Mouse (Mus musculus): Measurements from ENCODE around the gene Lnx2. TPM values are rescaled to one million over a fixed set of nuclear protein-coding genes. Genes with fewer than 3 reads are reported as not detected.
A peak's percentile ranks its signal among the peaks of the same experiment; 100 is the strongest.

Lnx2 gene
- polyA plus RNA-seq, 1 experiment from 2014 or later, result 9.3 TPM

DNA sequence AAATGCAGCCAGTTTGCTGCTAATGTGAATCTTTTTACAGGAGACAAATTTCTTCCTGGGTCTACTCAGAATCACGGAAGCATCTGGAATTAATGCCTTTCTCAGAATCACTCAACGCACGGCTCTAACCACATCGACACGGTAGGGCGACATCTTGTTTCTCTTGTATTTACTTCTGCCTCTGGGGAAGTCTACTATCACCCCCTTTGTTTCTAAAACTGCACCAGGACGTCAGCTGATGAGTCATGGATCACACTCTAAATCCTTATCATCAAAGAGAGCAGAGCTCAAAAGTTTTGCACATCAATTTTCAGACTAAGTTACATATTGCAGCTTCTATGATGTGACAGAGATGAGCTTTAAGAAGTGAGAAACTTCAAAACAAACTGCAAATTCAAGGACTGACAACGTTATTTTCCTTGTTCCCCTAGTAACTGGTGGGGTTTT is 13.1 kb downstream of the Lnx2 start:
- WGBS, result 44% methylated on average over 8 of the region's 8 CpGs
- DNase-seq (ENCODE audit: low spot score) (no peak), ATAC-seq (ENCODE audit: low FRiP score, low TSS enrichment) (no peak)

DNA sequence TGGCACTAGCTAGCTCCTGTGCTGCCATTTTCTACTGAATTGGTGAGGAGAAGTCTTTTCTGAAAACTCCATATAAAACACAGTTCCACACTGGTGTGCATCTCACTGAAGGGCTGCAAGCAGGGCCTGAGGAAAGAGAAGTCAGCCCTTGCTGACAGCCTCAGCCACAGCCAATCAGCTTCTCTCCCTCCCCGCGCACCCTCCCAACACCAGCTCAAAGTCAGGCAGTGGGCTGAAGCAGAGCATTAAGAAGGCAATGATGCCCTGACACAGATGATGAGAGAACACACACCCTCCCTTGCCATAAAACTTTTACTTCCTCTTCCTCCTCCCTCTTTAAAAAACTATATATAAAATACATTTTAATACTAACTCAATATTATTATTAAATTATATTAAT is 16.4 kb downstream of the Lnx2 start:
- 89% methylated on average over 2 of the region's 2 CpGs for WGBS
- no peak for DNase-seq (ENCODE audit: low spot score)
- TF ChIP-seq EP300 (optimal IDR thresholded peaks at IDR 0.05) (no peak), CTCF (IDR thresholded peaks at IDR 0.05; ENCODE audit: low read depth) (no peak)
- Histone ChIP-seq H3K27ac (replicated peaks) (no peak overlapping the region), H3K4me2 (replicated peaks; ENCODE audit: low read depth) (no peak overlapping the region), H3K4me3 (ENCODE audit: low read depth, low read length) (no peak overlapping the region), H3K9ac (ENCODE audit: low read length) (no peak overlapping the region), H3K27me3 (ENCODE audit: control insufficient read depth, insufficient read depth, low read length) (no peaks in the 10 kb centered on the region), H3K9me3 (ENCODE audit: control insufficient read depth, low read length) (no peaks in the 10 kb centered on the region), H3K36me3 (ENCODE audit: control insufficient read depth, insufficient read depth, low read length) (no peaks in the 10 kb centered on the region), H3K4me1 (replicated peaks; ENCODE audit: control insufficient read depth, insufficient read depth) (peaks cover 3% of the 10 kb centered on the region)
- ATAC-seq (ENCODE audit: low FRiP score, low TSS enrichment), result no peak

More for the DNA sequence above, 13.1 kb downstream of the Lnx2 start:
- no peaks in the 10 kb centered on the region for H3K36me3 ChIP-seq (ENCODE audit: control insufficient read depth, insufficient read depth, low read length)
- H3K4me1 ChIP-seq (replicated peaks; ENCODE audit: control insufficient read depth, insufficient read depth), result no peaks in the 10 kb centered on the region; the same call in 1 of the 2 replicates
- H3K4me3 ChIP-seq (ENCODE audit: low read depth, low read length), result no peak overlapping the region
- no peaks in the 10 kb centered on the region for H3K27me3 ChIP-seq (ENCODE audit: control insufficient read depth, insufficient read depth, low read length)
- no peak overlapping the region for H3K4me2 ChIP-seq (replicated peaks; ENCODE audit: low read depth)
- no peak for TF ChIP-seq CTCF (IDR thresholded peaks at IDR 0.05; ENCODE audit: low read depth)
- no peak for TF ChIP-seq EP300 (optimal IDR thresholded peaks at IDR 0.05)
- H3K9ac ChIP-seq (ENCODE audit: low read length), result no peak overlapping the region
- no peaks in the 10 kb centered on the region for H3K9me3 ChIP-seq (ENCODE audit: control insufficient read depth, low read length)
- no peak overlapping the region; the same call in 1 of the 2 replicates for H3K27ac ChIP-seq (replicated peaks)

DNA sequence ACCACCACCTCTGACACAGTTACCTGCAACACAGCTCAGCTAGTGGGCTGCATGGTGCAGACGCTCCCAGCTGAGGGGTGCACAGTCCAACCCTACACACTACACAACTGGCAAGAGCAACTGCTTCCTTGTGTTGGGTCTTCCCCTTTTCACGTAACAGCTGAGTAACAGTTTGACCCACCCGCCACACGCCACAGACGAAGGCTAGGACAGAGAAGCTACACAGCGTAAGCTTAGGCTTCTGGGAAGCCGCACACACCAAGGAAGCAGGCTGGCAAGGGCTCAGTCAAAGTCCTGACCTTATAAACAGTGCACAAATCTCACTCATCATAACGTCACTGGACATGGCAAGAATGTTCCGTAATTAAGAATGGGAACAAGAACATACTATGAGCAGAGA is 17.1 kb downstream of the Lnx2 start:
- WGBS, result 44% methylated on average over 9 of the region's 9 CpGs
- Histone ChIP-seq H3K27me3 (ENCODE audit: control insufficient read depth, insufficient read depth, low read length) (no peaks in the 10 kb centered on the region), H3K9ac (ENCODE audit: low read length) (no peak overlapping the region), H3K4me1 (replicated peaks; ENCODE audit: control insufficient read depth, insufficient read depth) (peaks cover 3% of the 10 kb centered on the region), H3K27ac (replicated peaks) (peak overlapping the region; percentile 56; the same call in 1 of the 2 replicates), H3K4me3 (ENCODE audit: low read depth, low read length) (no peak overlapping the region), H3K36me3 (ENCODE audit: control insufficient read depth, insufficient read depth, low read length) (no peaks in the 10 kb centered on the region), H3K9me3 (ENCODE audit: control insufficient read depth, low read length) (no peaks in the 10 kb centered on the region), H3K4me2 (replicated peaks; ENCODE audit: low read depth) (no peak overlapping the region)
- DNase-seq (ENCODE audit: low spot score) (peak; percentile 39), ATAC-seq (ENCODE audit: low FRiP score, low TSS enrichment) (peak; percentile 57)
- TF ChIP-seq CTCF (IDR thresholded peaks at IDR 0.05; ENCODE audit: low read depth) (no peak), EP300 (optimal IDR thresholded peaks at IDR 0.05) (no peak)

DNA sequence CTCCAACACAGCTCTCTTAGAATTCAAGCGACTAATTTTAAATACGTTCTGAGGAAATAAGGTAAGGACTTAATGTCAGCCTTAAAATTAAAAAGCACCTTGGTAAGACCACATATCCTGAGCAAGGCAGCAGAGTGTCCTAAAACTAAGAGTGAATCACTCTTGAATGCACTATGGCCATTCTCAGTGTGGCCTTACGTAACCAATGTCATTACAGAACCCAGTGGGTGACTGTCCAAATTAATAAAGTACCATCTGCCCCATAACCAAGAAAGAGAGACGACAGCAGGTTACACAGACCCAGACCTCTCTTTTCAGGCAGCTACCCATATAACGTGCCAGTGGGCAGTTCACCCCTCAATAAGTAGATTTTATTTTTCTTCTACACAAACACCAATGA is 17.7 kb downstream of the Lnx2 start:
- Histone ChIP-seq H3K4me1 (replicated peaks; ENCODE audit: control insufficient read depth, insufficient read depth) (peaks cover 7% of the 10 kb centered on the region), H3K36me3 (ENCODE audit: control insufficient read depth, insufficient read depth, low read length) (no peaks in the 10 kb centered on the region), H3K27ac (replicated peaks) (0 out of 2 replicates have a peak overlapping the region, but pooled peaks have one; percentile 14), H3K9ac (ENCODE audit: low read length) (no peak overlapping the region), H3K4me2 (replicated peaks; ENCODE audit: low read depth) (no peak overlapping the region), H3K4me3 (ENCODE audit: low read depth, low read length) (no peak overlapping the region), H3K9me3 (ENCODE audit: control insufficient read depth, low read length) (no peaks in the 10 kb centered on the region), H3K27me3 (ENCODE audit: control insufficient read depth, insufficient read depth, low read length) (no peaks in the 10 kb centered on the region)
- DNase-seq (ENCODE audit: low spot score) (no peak), ATAC-seq (ENCODE audit: low FRiP score, low TSS enrichment) (no peak)
- WGBS, result 85% methylated on average over 5 of the region's 5 CpGs
- TF ChIP-seq CTCF (IDR thresholded peaks at IDR 0.05; ENCODE audit: low read depth) (no peak), EP300 (optimal IDR thresholded peaks at IDR 0.05) (no peak)

DNA sequence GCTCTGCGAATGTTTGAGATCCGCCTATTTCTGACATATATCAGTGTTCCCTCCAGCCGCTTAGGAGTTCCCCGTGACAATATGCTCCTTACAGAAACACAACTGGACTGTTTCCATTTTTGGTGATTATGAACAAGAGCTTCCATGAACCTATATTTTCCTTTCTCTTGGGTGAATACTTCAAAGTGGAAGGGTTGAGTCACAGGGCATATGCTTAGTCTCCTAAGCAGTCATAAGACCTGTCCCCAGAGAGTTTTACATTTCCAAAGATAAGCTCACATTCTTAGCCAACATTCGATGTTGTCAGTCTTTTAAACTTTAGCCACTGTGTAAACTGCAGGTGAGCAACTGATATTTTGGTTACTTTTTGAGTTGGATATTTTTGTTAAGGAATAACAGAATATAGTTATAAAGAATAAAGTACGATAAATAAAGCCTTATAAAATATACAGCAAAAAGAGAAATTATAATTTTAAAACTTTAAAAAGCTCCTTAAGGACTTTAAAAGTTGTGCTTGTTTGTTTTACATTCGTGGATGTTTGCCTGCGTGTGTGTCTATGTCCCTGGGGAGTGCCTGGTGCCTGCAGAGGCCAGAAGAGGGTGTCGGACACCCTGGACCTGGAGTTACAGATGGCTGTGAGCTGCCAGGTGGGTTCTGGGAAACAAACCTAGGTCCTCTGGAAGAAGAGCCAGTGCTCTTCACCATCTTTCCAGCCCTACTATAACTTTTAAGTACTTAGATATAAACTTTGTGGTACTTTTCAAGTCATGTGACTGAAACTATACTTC is 18.6 kb downstream of the Lnx2 start:
- Histone ChIP-seq H3K4me1 (replicated peaks; ENCODE audit: control insufficient read depth, insufficient read depth) (peaks cover 7% of the 10 kb centered on the region), H3K27me3 (ENCODE audit: control insufficient read depth, insufficient read depth, low read length) (no peaks in the 10 kb centered on the region), H3K9me3 (ENCODE audit: control insufficient read depth, low read length) (no peaks in the 10 kb centered on the region), H3K4me3 (ENCODE audit: low read depth, low read length) (no peak overlapping the region), H3K27ac (replicated peaks) (peak overlapping the region; percentile 41), H3K4me2 (replicated peaks; ENCODE audit: low read depth) (no peak overlapping the region), H3K9ac (ENCODE audit: low read length) (no peak overlapping the region), H3K36me3 (ENCODE audit: control insufficient read depth, insufficient read depth, low read length) (no peaks in the 10 kb centered on the region)
- TF ChIP-seq CTCF (IDR thresholded peaks at IDR 0.05; ENCODE audit: low read depth), result no peak
- no peak for TF ChIP-seq EP300 (optimal IDR thresholded peaks at IDR 0.05)
- WGBS, result 45% methylated on average over 9 of the region's 9 CpGs
- ATAC-seq (ENCODE audit: low FRiP score, low TSS enrichment) (peak; percentile 62; the same call in 1 of the 2 replicates), DNase-seq (ENCODE audit: low spot score) (no peak)

DNA sequence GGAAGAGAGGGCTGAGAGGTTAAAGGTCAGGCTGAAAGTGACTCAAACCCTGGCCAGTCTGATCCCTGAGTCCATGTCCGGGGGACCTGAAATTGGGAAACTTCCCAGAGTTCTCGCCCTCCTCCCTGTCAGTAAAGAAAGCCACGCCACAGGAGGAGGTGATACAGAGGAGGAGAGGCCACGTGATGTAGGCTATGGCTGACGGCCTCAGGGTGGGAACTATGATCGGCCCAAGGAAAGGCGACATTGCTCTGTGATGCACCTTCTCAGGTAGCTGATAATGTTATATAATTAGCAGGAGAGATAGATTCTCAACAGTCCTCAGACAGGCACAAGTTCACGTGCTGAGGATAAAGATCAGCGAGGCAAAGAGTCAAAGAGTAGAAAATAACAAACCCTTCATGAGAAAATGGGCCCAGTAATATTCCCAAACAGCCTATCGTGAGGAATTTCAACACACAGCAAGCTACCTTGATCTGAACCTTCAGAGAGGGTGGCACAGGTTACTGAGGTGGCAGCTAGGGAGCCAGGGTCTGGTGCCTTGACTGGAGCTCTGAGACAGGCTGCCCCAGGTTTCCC is 19.6 kb downstream of the Lnx2 start:
- no peak overlapping the region for H3K9ac ChIP-seq (ENCODE audit: low read length)
- H3K4me3 ChIP-seq (ENCODE audit: low read depth, low read length), result no peak overlapping the region
- 80% methylated on average over 10 of the region's 10 CpGs for WGBS
- no peaks in the 10 kb centered on the region for H3K36me3 ChIP-seq (ENCODE audit: control insufficient read depth, insufficient read depth, low read length)
- no peaks in the 10 kb centered on the region for H3K9me3 ChIP-seq (ENCODE audit: control insufficient read depth, low read length)
- TF ChIP-seq EP300 (optimal IDR thresholded peaks at IDR 0.05) (no peak), CTCF (IDR thresholded peaks at IDR 0.05; ENCODE audit: low read depth) (no peak)
- H3K27me3 ChIP-seq (ENCODE audit: control insufficient read depth, insufficient read depth, low read length), result no peaks in the 10 kb centered on the region
- no peak overlapping the region for H3K4me2 ChIP-seq (replicated peaks; ENCODE audit: low read depth)
- peaks cover 7% of the 10 kb centered on the region for H3K4me1 ChIP-seq (replicated peaks; ENCODE audit: control insufficient read depth, insufficient read depth)
- H3K27ac ChIP-seq (replicated peaks), result peak overlapping the region; percentile 41
- DNase-seq (ENCODE audit: low spot score), result no peak
- no peak for ATAC-seq (ENCODE audit: low FRiP score, low TSS enrichment)
